Mouse (Mus musculus): ENCODE measurements at regions not wholly inside any gene's neighbourhood (a gene's known extent, or its start where the extent isn't known, plus 50 kb on each side); places are given as distances from the start of the nearest gene placed in this dataset.

DNA sequence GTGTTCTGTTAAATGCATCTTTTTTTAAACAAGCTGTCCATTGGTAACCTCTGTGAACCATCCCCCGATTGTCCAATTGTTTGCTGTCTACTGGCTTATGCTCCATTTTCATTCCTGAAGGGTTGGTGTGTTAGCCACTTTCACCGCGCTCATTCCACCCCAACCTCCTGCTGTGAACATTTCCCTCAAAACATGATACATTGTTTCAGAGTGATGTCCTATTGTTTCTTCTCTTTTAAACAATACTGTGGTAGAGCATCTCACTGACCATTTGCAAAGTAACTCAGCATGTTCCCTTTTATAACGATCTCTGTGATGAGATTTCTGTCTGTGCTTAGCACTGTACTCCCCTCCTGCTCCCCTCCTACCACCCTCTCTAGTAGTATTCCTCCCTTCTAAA lies 240.1 kb downstream of the Irs2 start:
- no peak for DNase-seq

- DNase-seq, result no peak
Observed at GRCm38 (mm10) chr8:10763907-10764306, 244.4 kb downstream of the Irs2 start.

GRCm38 (mm10) chr8:10761694-10762305 lies 246.5 kb downstream of the Irs2 start:
- no peak for DNase-seq

DNA sequence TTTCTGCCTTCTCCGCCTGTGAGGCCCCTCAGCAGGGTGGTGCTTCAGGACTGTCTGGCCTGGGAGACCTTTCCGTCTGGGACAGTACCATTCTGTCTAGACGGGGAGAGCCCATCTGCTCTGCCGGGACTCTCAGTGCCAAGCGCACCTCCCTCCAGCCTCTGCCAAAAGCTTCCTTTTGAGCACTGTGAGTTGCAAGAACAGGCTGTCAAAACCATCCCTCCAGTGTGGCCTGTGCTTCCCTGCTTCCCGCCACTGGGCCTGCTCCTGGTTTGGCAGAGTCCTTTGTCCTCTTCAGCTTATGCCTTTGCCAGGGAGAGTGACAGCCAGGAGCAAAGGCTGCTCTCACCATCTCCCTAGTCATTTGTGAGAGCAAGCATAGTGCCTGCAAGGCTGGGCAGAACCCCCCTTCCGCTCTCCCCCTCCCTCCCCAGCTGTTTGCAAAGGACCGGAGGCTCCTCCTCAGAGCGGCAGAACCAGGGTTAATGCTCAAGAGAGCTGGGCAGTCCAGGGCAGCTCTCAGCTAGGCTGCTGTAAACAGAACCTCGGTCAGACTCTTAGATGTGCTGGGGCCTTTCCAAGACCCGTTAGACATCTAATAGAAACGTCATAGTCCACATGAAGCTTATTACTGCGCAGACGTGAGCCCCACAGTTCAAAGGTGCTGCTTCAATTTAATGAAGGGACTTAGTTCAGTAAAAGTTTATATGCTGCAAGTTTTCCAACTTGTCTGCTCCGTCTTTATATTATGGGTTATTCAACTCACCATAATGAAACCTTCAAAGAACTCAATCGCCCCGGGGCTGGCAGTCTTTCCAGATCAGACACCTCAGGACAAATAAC lies 247.2 kb downstream of the Irs2 start:
- DNase-seq, result peak; percentile 25 to 29

DNA sequence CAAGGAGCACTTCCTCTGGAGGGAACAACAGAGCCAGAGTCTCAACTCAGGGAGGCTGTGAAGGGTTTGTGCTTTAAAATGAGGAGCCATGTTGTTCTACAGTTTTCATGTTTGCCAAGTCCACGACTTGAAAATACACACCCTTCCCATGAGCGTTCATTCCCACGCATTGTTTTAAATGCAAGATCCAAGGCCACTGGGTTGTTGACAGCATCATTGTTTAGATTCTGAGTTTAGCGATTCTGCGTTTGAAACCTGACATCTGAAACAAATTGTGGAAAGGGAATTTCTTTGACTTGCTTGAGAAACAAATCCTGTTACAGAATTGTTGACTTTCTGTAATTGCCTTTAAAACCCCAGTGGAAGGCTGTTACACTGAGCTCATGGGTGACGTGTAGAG lies 248.0 kb downstream of the Irs2 start:
- DNase-seq, result no peak

GRCm38 (mm10) chr8:10758151-10758550 lies 250.1 kb downstream of the Irs2 start:
- DNase-seq, result no peak

DNA sequence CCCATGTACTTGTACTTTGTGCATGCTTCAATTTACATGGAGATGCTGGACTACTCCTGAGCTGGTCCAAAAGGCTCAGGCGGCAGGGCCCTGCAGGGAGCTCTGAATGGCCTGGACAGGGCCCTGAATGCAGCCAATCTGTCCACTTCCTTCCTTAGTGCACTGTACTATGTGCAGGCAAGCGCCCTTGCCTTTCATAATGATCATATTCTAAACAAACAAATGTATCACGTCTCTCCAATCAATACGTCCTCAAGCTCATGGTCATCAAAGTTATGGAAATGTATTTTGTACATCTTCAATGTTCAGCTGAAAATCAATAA lies 253.3 kb downstream of the Irs2 start:
- DNase-seq, result no peak

- no peak for DNase-seq
Observed at GRCm38 (mm10) chr8:10754232-10754985, 253.8 kb downstream of the Irs2 start.

DNA sequence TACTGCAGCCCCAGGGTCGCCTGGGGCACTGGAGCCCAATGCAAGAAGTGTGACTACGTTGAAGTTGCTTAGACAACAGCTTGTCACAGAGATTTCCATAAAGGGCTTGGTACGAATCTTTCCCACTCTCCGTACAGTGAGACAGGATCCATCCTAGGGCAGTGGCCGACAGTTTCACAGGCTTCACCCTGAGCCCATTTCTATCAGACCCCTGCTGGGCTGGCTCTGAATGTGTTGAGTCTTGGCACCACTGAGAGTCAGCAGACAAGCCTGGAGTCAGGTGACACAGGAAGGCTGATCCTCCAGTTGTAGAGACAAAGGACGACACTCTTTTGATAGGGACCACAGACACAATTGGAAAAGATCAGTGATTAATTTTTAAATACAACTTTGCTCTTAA lies 255.2 kb downstream of the Irs2 start:
- DNase-seq, result no peak

GRCm38 (mm10) chr8:10747150-10747549 lies 261.1 kb downstream of the Irs2 start:
- no peak for DNase-seq

DNA sequence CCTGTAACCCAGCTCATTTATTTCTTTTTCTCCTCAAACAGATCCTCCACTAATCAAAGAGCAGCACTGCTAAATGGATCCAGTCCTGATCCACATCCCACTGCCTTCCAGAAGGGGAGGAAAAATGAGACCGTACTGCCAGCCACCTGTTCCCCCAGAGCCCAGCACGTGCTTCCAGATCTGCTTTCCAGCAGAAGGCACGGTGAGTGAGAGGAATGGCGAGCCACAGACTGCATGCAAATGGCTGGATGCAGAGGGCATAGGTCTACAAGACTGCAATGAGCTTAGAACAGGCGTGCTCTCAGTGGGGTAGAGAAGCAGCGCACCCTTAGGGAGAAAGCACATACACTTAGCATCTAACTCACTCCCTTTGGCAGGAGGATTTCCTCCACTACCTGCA lies 265.0 kb downstream of the Irs2 start:
- DNase-seq, result no peak

- no peak for DNase-seq
Observed at GRCm38 (mm10) chr8:10740837-10741236, 267.4 kb downstream of the Irs2 start.

GRCm38 (mm10) chr8:10738486-10739081 lies 269.7 kb downstream of the Irs2 start:
- DNase-seq, result no peak

DNA sequence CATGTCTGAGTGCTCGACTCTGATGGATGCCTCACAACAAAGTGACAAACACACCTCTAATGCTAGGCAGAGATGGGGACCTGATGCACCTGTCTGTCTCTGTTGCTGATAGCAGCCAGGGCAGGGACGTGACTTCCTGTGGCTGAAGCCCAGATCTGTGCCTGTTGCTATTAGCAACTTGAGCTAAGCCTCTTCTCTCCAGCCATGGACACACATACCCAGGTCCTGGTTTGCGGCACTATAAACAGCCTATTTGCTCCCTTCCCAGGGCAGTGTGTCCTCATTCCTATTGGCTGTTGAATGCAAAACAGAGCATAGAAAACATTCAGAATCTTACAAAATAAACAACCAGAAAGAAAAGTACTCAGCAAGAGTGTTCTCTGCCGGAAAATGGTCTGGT lies 273.5 kb downstream of the Irs2 start:
- no peak for DNase-seq

GRCm38 (mm10) chr8:10723332-10723731 lies 284.9 kb downstream of the Irs2 start:
- no peak for DNase-seq

GRCm38 (mm10) chr8:10722742-10723141 lies 285.5 kb downstream of the Irs2 start:
- DNase-seq, result no peak

DNA sequence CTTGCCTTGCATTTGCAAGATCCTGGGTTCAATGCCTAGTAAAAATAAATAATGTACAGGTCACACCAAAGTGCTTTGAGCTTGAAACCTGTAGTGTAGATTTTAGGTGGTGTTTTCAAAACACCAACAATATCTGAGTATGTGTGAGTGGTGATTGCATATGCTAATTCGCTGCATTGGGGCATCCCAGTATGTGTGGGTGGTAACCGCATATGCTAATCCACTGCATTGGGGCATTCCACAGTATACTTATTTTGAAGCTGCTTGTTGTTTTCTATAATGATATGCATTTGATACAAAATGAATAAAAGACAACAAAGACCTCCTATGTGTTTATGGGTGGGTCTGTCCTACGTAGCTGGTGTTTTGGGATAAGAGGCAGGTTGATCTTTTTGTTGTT lies 285.9 kb downstream of the Irs2 start:
- no peak for DNase-seq

DNA sequence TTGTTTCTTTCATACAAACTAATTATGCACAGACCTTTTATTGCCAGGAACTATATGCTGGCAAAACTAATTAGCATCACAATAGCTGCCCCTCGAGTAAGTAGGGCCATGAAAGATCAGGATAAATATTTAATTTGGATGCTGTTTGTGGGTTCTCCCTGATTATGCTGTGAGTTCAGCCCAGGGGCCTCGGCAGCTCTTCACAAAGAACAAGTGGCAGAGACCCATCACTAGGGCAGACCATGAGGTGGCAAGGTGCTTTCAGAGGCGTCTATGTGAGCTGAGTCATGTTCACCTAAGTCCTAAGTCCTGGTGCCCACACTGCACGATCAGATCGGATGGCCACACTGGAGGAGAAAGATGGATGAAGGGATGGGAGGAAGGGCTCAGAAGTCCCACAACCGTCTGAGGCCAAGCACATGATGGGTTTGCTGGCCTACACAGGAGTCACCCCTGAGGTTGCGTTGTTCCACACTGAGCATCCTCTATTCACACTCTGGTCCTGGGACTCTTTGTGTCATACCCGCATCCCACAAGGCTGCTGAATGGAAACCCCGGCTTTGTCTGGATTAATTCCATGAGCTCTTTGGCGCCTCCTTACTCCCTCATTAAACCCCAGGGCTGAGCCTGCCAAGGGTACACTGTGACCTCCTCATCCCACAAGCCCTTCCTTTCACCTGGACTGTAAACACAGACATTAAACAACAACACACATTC lies 287.0 kb downstream of the Irs2 start:
- DNase-seq, result no peak

GRCm38 (mm10) chr8:10720398-10720797 lies 287.9 kb downstream of the Irs2 start:
- no peak for DNase-seq

DNA sequence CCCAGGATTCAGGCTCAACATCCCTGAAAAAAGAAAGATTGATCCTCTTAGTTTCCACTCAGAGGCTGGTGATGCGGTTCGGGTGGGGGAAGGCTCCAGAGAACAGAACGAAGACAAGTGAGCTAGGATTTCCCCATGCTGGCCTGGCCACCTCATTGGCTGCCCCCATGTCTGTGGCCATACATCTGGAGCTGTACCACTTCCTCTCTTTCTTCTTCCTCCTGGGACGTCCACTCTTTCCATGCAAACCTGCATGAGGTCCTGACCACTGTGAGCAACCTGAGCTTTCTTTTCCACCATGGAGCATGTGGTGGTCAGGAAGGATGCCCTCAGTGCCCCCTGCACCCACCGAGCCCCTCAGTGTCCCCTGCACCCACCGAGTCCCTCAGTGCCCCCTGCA lies 288.8 kb downstream of the Irs2 start:
- DNase-seq, result no peak

DNA sequence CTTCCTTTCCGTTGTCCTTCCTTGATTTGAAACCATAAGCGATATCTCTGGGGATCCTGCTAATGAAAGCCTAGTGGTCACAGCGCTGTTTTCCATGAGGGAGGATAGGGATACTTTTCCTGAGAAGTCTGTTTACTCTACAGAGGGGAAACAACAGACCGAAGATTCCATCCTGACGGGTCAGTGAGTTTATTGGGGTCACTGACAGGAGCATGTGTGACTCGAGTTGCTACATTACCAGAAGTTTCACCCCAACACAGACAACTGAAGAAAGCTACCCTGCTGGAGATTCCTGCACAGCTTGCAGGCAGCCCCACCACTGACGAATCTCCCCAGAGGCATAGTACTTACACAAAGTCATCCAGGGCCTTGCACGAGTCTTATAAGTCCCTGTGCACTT lies 291.0 kb downstream of the Irs2 start:
- DNase-seq, result no peak

DNA sequence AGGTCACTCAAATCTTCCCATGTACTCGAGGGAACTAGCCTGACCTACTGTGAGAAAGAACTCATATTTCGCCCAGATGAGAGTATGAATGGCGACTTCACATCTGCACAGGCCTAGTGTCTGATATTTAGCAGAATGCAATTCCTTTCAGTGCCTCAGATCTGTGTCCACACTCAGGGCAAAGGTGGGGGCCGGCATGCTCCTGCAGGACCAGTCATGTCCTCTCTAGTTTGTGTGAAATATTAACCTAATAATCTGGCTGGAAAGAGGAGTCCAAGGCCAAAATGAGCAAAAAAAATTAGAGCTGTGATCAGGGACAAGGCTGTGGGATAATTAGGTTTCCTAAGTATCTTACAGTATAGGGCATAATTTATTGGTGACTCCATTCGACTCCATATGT lies 292.1 kb downstream of the Irs2 start:
- no peak for DNase-seq

All from heart, adult 18-20 months (tissue).